Mouse (Mus musculus) C2C12 (cell line): ENCODE measurements around the gene Prps1. TPM values are rescaled to one million over a fixed set of nuclear protein-coding genes. Genes with fewer than 3 reads are reported as not detected.
"Not testable (repeated sequence)": the region's sequence is repeated elsewhere in the genome, so short reads cannot be mapped to it uniquely, and the experiment has no call there.

Experiments used
- H3K27me3 ChIP-seq: one replicate; pipeline ENCODE4 v1.6.1; 2011; ENCODE audit not compliant: control insufficient read depth, insufficient read depth, insufficient read length
- H3K36me3 ChIP-seq: one replicate; pipeline ENCODE4 v1.6.1; 2011; ENCODE audit not compliant: control insufficient read depth, insufficient read depth
- H3K4me3 ChIP-seq: one replicate; pipeline ENCODE4 v1.5.1; 2011; ENCODE audit warnings: mild to moderate bottlenecking, control low read depth; ENCODE audit not compliant: poor library complexity, insufficient read depth, severe bottlenecking
- H3K79me2 ChIP-seq: one replicate; pipeline ENCODE4 v1.6.1; 2011; ENCODE audit not compliant: control insufficient read depth, insufficient read depth
- H3K79me3 ChIP-seq: one replicate; pipeline ENCODE4 v1.6.1; 2011; ENCODE audit warnings: low read depth, control low read depth
- H3ac ChIP-seq: one replicate; pipeline ENCODE3; 2011; ENCODE audit warnings: low read depth; ENCODE audit not compliant: control insufficient read depth, insufficient read length
- CEBPB ChIP-seq: IDR thresholded peaks from one replicate; pipeline ENCODE4 v1.6.1; 2011; ENCODE audit warnings: low read depth, mild to moderate bottlenecking, control low read depth, moderate library complexity
- CTCF ChIP-seq: IDR thresholded peaks from one replicate; pipeline ENCODE4 v1.5.1; 2011; ENCODE audit not compliant: control insufficient read depth, insufficient read depth, insufficient read length
- FOSL1 ChIP-seq: IDR thresholded peaks from one replicate; pipeline ENCODE4 v1.8.0; 2011; ENCODE audit warnings: mild to moderate bottlenecking, low read length; ENCODE audit not compliant: poor library complexity, insufficient read depth, severe bottlenecking
- MAX ChIP-seq: IDR thresholded peaks from one replicate; pipeline ENCODE4 v1.6.1; 2011; ENCODE audit warnings: mild to moderate bottlenecking, control low read depth
- MYOD1 ChIP-seq: IDR thresholded peaks from one replicate; pipeline ENCODE4 v1.6.1; 2011; ENCODE audit warnings: low read depth; ENCODE audit not compliant: control insufficient read depth, insufficient read length
- MYOG ChIP-seq: IDR thresholded peaks from one replicate; pipeline ENCODE4 v1.6.1; 2011; ENCODE audit not compliant: control insufficient read depth, insufficient read length; ENCODE audit errors: extremely low read depth
- USF1 ChIP-seq: IDR thresholded peaks from one replicate; pipeline ENCODE4 v1.6.1; 2011; ENCODE audit warnings: low read depth, mild to moderate bottlenecking, control low read depth, moderate library complexity
- polyA plus RNA-seq: library from polyadenylated mRNA; unstranded; fragments of >200 nt; fragmentation: generic; extraction: Trizol; gene quantifications from one replicate; pipeline ENCODE4 v1.2.1, GENCODE M21; 2012; ENCODE audit warnings: missing spikeins

Gene Prps1
- polyA plus RNA-seq, 1 experiment: 43.9 TPM

GRCm38 (mm10) chrX:140491884-140492571, 35.6 kb downstream of the Prps1 start:
- Histone ChIP-seq H3K27me3 (no peaks in the 10 kb centered on the region), H3K4me3 (no peak overlapping the region), H3K36me3 (no peaks in the 10 kb centered on the region), H3K79me2 (no peaks in the 10 kb centered on the region), H3K79me3 (no peaks in the 10 kb centered on the region), H3ac (no peak overlapping the region)
- TF ChIP-seq CTCF (no peak), CEBPB (no peak), MYOD1 (no peak), USF1 (no peak), MAX (no peak), FOSL1 (no peak), MYOG (no peak)

GRCm38 (mm10) chrX:140493527-140494029, 37.2 kb downstream of the Prps1 start:
- Histone ChIP-seq H3K79me3 (no peaks in the 10 kb centered on the region), H3K36me3 (no peaks in the 10 kb centered on the region), H3K79me2 (no peaks in the 10 kb centered on the region), H3K4me3 (no peak overlapping the region), H3ac (no peak overlapping the region), H3K27me3 (no peaks in the 10 kb centered on the region)
- TF ChIP-seq CTCF: no peak
- TF ChIP-seq MYOG: no peak
- no peak for TF ChIP-seq CEBPB
- no peak for TF ChIP-seq MYOD1

DNA sequence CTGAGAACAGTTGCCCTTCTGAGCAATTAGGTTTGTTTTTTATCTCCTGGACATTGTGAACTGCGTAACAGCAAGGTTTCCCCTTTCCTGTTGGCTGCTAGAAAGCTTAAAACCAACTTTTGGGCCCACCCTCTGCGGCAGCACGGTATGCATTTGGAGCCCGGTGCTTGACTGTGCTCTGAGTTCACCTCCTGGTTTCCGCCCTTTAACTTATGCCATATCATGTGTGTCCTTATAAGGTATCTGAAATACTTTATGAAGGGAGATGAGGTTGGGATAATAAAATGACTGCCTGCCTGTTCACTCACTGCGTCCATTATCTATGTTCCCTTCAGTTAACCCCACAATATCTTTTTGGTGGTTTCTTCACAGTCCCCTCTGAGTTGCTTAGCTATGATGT, 37.8 kb downstream of the Prps1 start:
- H3ac ChIP-seq: no peak overlapping the region
- no peaks in the 10 kb centered on the region for H3K36me3 ChIP-seq
- H3K27me3 ChIP-seq: no peaks in the 10 kb centered on the region
- H3K4me3 ChIP-seq: no peak overlapping the region
- no peaks in the 10 kb centered on the region for H3K79me2 ChIP-seq
- TF ChIP-seq CEBPB: no peak
- no peak for TF ChIP-seq MAX
- no peak for TF ChIP-seq USF1
- TF ChIP-seq MYOG: no peak
- no peak for TF ChIP-seq MYOD1
- H3K79me3 ChIP-seq: no peaks in the 10 kb centered on the region

DNA sequence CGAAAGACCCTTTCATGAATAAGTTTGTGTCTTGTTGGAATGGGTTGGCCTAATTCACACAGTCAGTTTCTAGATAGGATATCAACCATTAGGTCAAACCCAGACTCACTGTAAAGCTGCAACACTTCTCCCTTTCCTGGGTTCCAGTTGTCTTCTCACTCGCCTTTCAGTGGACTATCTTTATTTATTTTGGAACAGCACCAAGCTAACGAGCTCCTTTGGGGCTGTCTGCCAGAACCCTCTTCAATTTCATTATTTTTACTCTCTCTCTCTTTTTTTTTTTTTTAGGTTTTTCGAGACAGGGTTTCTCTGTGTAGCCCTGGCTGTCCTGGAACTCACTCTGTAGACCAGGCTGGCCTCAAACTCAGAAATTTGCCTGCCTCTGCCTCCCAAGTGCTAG, 42.0 kb downstream of the Prps1 start:
- not testable (repeated sequence) for H3K27me3 ChIP-seq, H3K79me2 ChIP-seq, H3K4me3 ChIP-seq

GRCm38 (mm10) chrX:140500306-140500705, 43.9 kb downstream of the Prps1 start:
- Histone ChIP-seq H3K79me3 (no peaks in the 10 kb centered on the region), H3K27me3 (no peaks in the 10 kb centered on the region), H3ac (no peak overlapping the region), H3K36me3 (no peaks in the 10 kb centered on the region), H3K79me2 (no peaks in the 10 kb centered on the region), H3K4me3 (no peak overlapping the region)
- TF ChIP-seq MYOG: no peak
- no peak for TF ChIP-seq MAX
- no peak for TF ChIP-seq FOSL1
- TF ChIP-seq MYOD1: no peak
- TF ChIP-seq CEBPB: no peak

More for the DNA sequence above, 42.0 kb downstream of the Prps1 start:
- H3K36me3 ChIP-seq, H3K79me3 ChIP-seq, H3ac ChIP-seq: not testable (repeated sequence)

- Histone ChIP-seq H3K36me3 (no peaks in the 10 kb centered on the region), H3K27me3 (no peaks in the 10 kb centered on the region), H3K79me2 (no peaks in the 10 kb centered on the region), H3ac (no peak overlapping the region), H3K79me3 (no peaks in the 10 kb centered on the region), H3K4me3 (no peak overlapping the region)
- TF ChIP-seq MYOD1: no peak
- no peak for TF ChIP-seq FOSL1
- no peak for TF ChIP-seq CTCF
- TF ChIP-seq MAX: no peak
- TF ChIP-seq MYOG: no peak
These were observed 45.2 kb downstream of the Prps1 start for GRCm38 (mm10) chrX:140501401-140502301.
